Mouse (Mus musculus) heart, embryonic 10.5 days (tissue): Measurements from ENCODE around the gene Cd320. TPM values are rescaled to one million over a fixed set of nuclear protein-coding genes. Genes with fewer than 3 reads are reported as not detected.
"Not testable (repeated sequence)": the region's sequence is repeated elsewhere in the genome, so short reads cannot be mapped to it uniquely, and the experiment has no call there.

ENCODE experiments used
- DNase-seq: peaks from one replicate; pipeline ENCODE4 v3.0.0-alpha.2; 2017; ENCODE audit warnings: low spot score
- H3K27ac ChIP-seq: fragments of 300-500 bp; sonication (generic); 2 replicates; pipeline ENCODE4 v1.5.1; 2016; ENCODE audit warnings: mild to moderate bottlenecking
- H3K27me3 ChIP-seq: fragments of 300-500 bp; sonication (generic); 2 replicates; pipeline ENCODE4 v1.6.1; 2016; ENCODE audit warnings: mild to moderate bottlenecking; ENCODE audit not compliant: poor library complexity, insufficient read depth, severe bottlenecking
- H3K36me3 ChIP-seq: fragments of 300-500 bp; sonication (generic); 2 replicates; pipeline ENCODE4 v1.6.1; 2016; ENCODE audit warnings: mild to moderate bottlenecking, moderate library complexity
- H3K4me1 ChIP-seq: fragments of 300-500 bp; sonication (generic); 2 replicates; pipeline ENCODE4 v1.6.1; 2016; ENCODE audit warnings: mild to moderate bottlenecking
- H3K4me3 ChIP-seq: fragments of 300-500 bp; sonication (generic); 2 replicates; pipeline ENCODE4 v1.5.1; 2016; ENCODE audit warnings: mild to moderate bottlenecking, moderate library complexity
- H3K9me3 ChIP-seq: fragments of 300-500 bp; sonication (generic); 2 replicates; pipeline ENCODE4 v1.6.1; 2016; ENCODE audit warnings: mild to moderate bottlenecking, moderate library complexity
- WGBS: fragments of 180-500 bp; shearing (Covaris S2); methylation state at CpG from one replicate; pipeline ENCODE4 v1.1.7; 2016; 5-methylcytosine and 5-hydroxymethylcytosine counted together
- microRNA-seq: library from miRNA; unstranded; fragments of <30 nt; microRNA quantifications from one replicate; pipeline ENCODE4, GENCODE M21; 2017
- polyA plus RNA-seq: library from polyadenylated mRNA; unstranded; fragments of >200 nt; fragmentation: Nextera tagmentation; extraction: Ambion mirVana; gene quantifications from 2 replicates; pipeline ENCODE4 v1.2.1, GENCODE M21; 2016

The Cd320 gene
- polyA plus RNA-seq, 1 experiment from 2014 or later, result 75.7 TPM

GRCm38 (mm10) chr17:33891357-33891756, 48.5 kb downstream of the Cd320 start:
- Histone ChIP-seq H3K36me3 (peaks cover 7% of the 10 kb centered on the region), H3K27ac (no peak overlapping the region), H3K4me1 (peaks cover 11% of the 10 kb centered on the region), H3K4me3 (no peak overlapping the region), H3K9me3 (no peaks in the 10 kb centered on the region), H3K27me3 (no peaks in the 10 kb centered on the region)
- WGBS, result 63% methylated on average over 2 of the region's 2 CpGs
- DNase-seq, result no peak

GRCm38 (mm10) chr17:33891892-33892291, 49.0 kb downstream of the Cd320 start:
- not testable (repeated sequence) for H3K9me3 ChIP-seq, DNase-seq, H3K27ac ChIP-seq, H3K36me3 ChIP-seq, H3K27me3 ChIP-seq, H3K4me3 ChIP-seq
- H3K4me1 ChIP-seq, result peaks cover 11% of the 10 kb centered on the region
- 62% methylated on average over 6 of the region's 6 CpGs for WGBS

GRCm38 (mm10) chr17:33892429-33892828, 49.5 kb downstream of the Cd320 start:
- peaks cover 11% of the 10 kb centered on the region for H3K4me1 ChIP-seq
- H3K36me3 ChIP-seq, result no peaks in the 10 kb centered on the region
- no peak for DNase-seq
- no peak overlapping the region for H3K4me3 ChIP-seq
- H3K27me3 ChIP-seq, result no peaks in the 10 kb centered on the region
- no peak overlapping the region for H3K27ac ChIP-seq
- H3K9me3 ChIP-seq, result no peaks in the 10 kb centered on the region
- WGBS, result 32% methylated on average over 7 of the region's 7 CpGs

GRCm38 (mm10) chr17:33893011-33893410, 50.1 kb downstream of the Cd320 start:
- H3K36me3 ChIP-seq, H3K9me3 ChIP-seq: not testable (repeated sequence)

GRCm38 (mm10) chr17:33897114-33897794, 54.4 kb downstream of the Cd320 start:
- H3K36me3 ChIP-seq, result no peaks in the 10 kb centered on the region
- H3K4me1 ChIP-seq, result peaks cover 8% of the 10 kb centered on the region
- no peaks in the 10 kb centered on the region for H3K9me3 ChIP-seq
- no peaks in the 10 kb centered on the region for H3K27me3 ChIP-seq
- H3K4me3 ChIP-seq, result no peak overlapping the region
- WGBS, result 41% methylated on average over 6 of the region's 6 CpGs
- H3K27ac ChIP-seq, result no peak overlapping the region
- DNase-seq, result no peak

More at GRCm38 (mm10) chr17:33893011-33893410, 50.1 kb downstream of the Cd320 start:
- 73% methylated on average over 4 of the region's 4 CpGs for WGBS
- H3K4me1 ChIP-seq, result peaks cover 11% of the 10 kb centered on the region
- H3K27ac ChIP-seq, H3K27me3 ChIP-seq, DNase-seq, H3K4me3 ChIP-seq: not testable (repeated sequence)

GRCm38 (mm10) chr17:33898193-33898592, 55.3 kb downstream of the Cd320 start:
- not testable (repeated sequence) for H3K36me3 ChIP-seq, H3K4me3 ChIP-seq, DNase-seq, H3K9me3 ChIP-seq, H3K4me1 ChIP-seq, H3K27me3 ChIP-seq, H3K27ac ChIP-seq
- 85% methylated on average over 4 of the region's 4 CpGs for WGBS

Small RNAs within 50 kb of the gene (microRNA-seq; reads per million reads assigned to microRNA genes)
- not detected for gene Gm27740

Other genes starting within 250 kb of the Cd320 start
- 28.2 and 32.6 TPM in 2 replicates for gene Zfp414, start 214.0 kb upstream of the Cd320 start, polyA plus RNA-seq
- gene Pram1, start 205.0 kb upstream of the Cd320 start, polyA plus RNA-seq, result 0.33 and 0.44 TPM in 2 replicates
- 281 and 336 TPM in 2 replicates for gene Hnrnpm, start 156.2 kb upstream of the Cd320 start, polyA plus RNA-seq
- 65.8 and 73.1 TPM in 2 replicates for gene March2, start 124.4 kb upstream of the Cd320 start, polyA plus RNA-seq
- gene Rab11b, start 82.6 kb upstream of the Cd320 start, polyA plus RNA-seq, result 316 and 329 TPM in 2 replicates
- 7.4 and 19.8 TPM in 2 replicates for gene Angptl4, start 61.3 kb upstream of the Cd320 start, polyA plus RNA-seq
- 37.1 and 47.9 TPM in 2 replicates for gene Kank3, start 32.6 kb upstream of the Cd320 start, polyA plus RNA-seq
- 576 and 657 TPM in 2 replicates for gene Rps28, start 18.5 kb upstream of the Cd320 start, polyA plus RNA-seq
- 482 and 487 TPM in 2 replicates for gene Ndufa7, start 18.5 kb upstream of the Cd320 start, polyA plus RNA-seq
- gene Gm7029, start 30.7 kb downstream of the Cd320 start, polyA plus RNA-seq, result not detected in 2 replicates
- gene Kifc1, start 47.6 kb downstream of the Cd320 start, polyA plus RNA-seq, result 3.6 and 5.2 TPM in 2 replicates
- gene Platr17, start 62.0 kb downstream of the Cd320 start, polyA plus RNA-seq, result 0.28 and 0.73 TPM in 2 replicates
- 46.6 and 52.9 TPM in 2 replicates for gene Daxx, start 66.3 kb downstream of the Cd320 start, polyA plus RNA-seq
- gene Tapbp, start 72.8 kb downstream of the Cd320 start, polyA plus RNA-seq, result 13.9 and 20.5 TPM in 2 replicates
- gene Zbtb22, start 72.8 kb downstream of the Cd320 start, polyA plus RNA-seq, result 16.0 and 17.3 TPM in 2 replicates
- gene Rgl2, start 86.5 kb downstream of the Cd320 start, polyA plus RNA-seq, result 37.1 and 44.2 TPM in 2 replicates
- 161 and 198 TPM in 2 replicates for gene Pfdn6, start 97.3 kb downstream of the Cd320 start, polyA plus RNA-seq
- gene Wdr46, start 97.6 kb downstream of the Cd320 start, polyA plus RNA-seq, result 35.8 and 48.1 TPM in 2 replicates
- gene B3galt4, start 108.4 kb downstream of the Cd320 start, polyA plus RNA-seq, result 5.9 and 7.1 TPM in 2 replicates
- gene Vps52, start 112.7 kb downstream of the Cd320 start, polyA plus RNA-seq, result 47.1 and 47.5 TPM in 2 replicates
- 1,115 and 1,297 TPM in 2 replicates for gene Rps18, start 112.9 kb downstream of the Cd320 start, polyA plus RNA-seq
- gene H2-K1, start 157.3 kb downstream of the Cd320 start, polyA plus RNA-seq, result 13.0 and 16.2 TPM in 2 replicates
- gene Ring1, start 181.6 kb downstream of the Cd320 start, polyA plus RNA-seq, result 14.4 and 15.8 TPM in 2 replicates
- 32.4 and 36.4 TPM in 2 replicates for gene H2-Ke6, start 185.0 kb downstream of the Cd320 start, polyA plus RNA-seq
- 160 and 180 TPM in 2 replicates for gene Slc39a7, start 188.6 kb downstream of the Cd320 start, polyA plus RNA-seq
- 31.4 and 40.6 TPM in 2 replicates for gene Rxrb, start 188.7 kb downstream of the Cd320 start, polyA plus RNA-seq
- 0.38 and 1.0 TPM in 2 replicates for gene Col11a2, start 196.3 kb downstream of the Cd320 start, polyA plus RNA-seq
- gene H2-Oa, start 249.2 kb downstream of the Cd320 start, polyA plus RNA-seq, result 0.62 and 0.84 TPM in 2 replicates